Mouse (Mus musculus) ES-Bruce4 (cell line): Measurements from ENCODE around the gene Zbtb11.

Experiments
- CTCF ChIP-seq: IDR thresholded peaks from one replicate; pipeline ENCODE4 v1.8.1; 2011; ENCODE audit warnings: low read depth, low read length
- EP300 ChIP-seq: IDR thresholded peaks from 2 replicates; pipeline ENCODE4 v1.6.1; 2011; ENCODE audit warnings: low read depth, low read length; ENCODE audit not compliant: insufficient read depth
- POLR2A ChIP-seq: IDR thresholded peaks from one replicate; pipeline ENCODE4 v1.8.1; 2011; ENCODE audit warnings: low read length; ENCODE audit not compliant: insufficient read depth

DNA sequence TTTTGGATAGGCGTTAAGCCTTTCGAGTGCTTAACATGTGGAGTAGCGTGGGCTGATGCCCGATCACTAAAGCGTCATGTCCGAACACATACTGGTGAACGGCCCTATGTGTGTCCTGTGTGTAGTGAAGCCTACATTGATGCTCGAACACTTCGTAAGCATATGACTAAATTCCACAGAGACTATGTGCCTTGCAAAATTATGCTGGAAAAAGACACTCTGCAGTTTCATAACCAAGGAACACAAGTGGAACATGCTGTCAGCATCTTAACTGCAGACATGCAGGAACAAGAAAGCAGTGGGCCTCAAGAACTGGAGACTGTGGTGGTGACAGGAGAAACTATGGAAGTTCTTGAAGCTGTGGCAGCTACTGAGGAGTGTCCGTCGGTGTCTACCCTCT is 33.1 kb downstream of the Zbtb11 start:
- TF ChIP-seq EP300 (no peak), POLR2A (no peak), CTCF (no peak)
